Mouse (Mus musculus) lung, postnatal 25 days (tissue): ENCODE results near the gene Gm20683.
A peak's percentile ranks its signal among the peaks of the same experiment; 100 is the strongest.
"Not testable (repeated sequence)": the region's sequence is repeated elsewhere in the genome, so short reads cannot be mapped to it uniquely, and the experiment has no call there.

Experiments used
- DNase-seq: peaks from one replicate; pipeline ENCODE4 v3.0.0; 2022; ENCODE audit warnings: low spot score

Gm20683 gene

GRCm38 (mm10) chr17:25874148-25874720 is 32.7 kb upstream of the Gm20683 start:
- DNase-seq = no peak

- DNase-seq = no peak
Observed at GRCm38 (mm10) chr17:25873405-25874147, 32.0 kb upstream of the Gm20683 start.

- no peak for DNase-seq
Observed at GRCm38 (mm10) chr17:25872676-25873075, 31.1 kb upstream of the Gm20683 start.

DNA sequence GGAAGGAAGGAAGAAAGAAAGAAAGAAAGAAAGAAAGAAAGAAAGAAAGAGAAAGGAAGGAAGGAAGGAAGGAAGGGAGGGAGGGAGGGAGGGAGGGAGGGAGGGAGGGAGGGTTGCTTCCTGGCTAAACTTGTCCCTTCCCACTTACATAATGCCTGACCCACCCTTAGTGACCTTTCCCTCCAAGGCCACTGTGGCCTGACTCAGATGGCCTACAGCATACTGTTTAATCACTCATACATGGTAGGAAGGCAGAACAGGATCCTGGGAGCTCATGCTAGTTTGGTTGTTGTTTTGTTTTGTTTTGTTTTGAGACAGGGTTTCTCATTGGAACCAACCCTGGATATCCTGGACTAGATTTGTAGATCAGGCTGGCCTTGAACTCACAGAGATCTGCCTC is 30.0 kb upstream of the Gm20683 start:
- not testable (repeated sequence) for DNase-seq

DNA sequence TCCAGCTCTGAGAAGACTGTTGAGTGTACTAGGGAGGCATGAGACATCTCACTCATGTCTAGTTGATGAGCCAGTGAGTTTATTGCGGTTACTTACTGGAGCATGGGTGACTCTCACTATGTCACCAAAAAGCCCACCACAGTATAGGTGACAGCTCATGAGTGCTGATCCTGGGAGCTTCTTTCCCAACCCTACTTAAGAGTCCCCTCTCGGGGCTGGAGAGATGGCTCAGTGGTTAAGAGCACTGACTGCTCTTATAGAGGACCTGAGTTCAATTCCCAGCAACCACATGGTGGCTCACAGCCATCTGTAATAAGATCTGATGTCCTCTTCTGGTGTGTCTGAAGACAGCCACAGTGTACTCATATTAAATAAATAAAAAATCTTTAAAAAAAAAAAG is 28.4 kb upstream of the Gm20683 start:
- DNase-seq = no peak

GRCm38 (mm10) chr17:25869498-25869897 is 27.9 kb upstream of the Gm20683 start:
- DNase-seq = no peak

- peak; percentile 87 for DNase-seq
Observed at GRCm38 (mm10) chr17:25868601-25869191, 27.1 kb upstream of the Gm20683 start, which contains the start of gene Mcrip2. Gene Mcrip2, minus strand, starts transcription at chr17:25868764.

DNA sequence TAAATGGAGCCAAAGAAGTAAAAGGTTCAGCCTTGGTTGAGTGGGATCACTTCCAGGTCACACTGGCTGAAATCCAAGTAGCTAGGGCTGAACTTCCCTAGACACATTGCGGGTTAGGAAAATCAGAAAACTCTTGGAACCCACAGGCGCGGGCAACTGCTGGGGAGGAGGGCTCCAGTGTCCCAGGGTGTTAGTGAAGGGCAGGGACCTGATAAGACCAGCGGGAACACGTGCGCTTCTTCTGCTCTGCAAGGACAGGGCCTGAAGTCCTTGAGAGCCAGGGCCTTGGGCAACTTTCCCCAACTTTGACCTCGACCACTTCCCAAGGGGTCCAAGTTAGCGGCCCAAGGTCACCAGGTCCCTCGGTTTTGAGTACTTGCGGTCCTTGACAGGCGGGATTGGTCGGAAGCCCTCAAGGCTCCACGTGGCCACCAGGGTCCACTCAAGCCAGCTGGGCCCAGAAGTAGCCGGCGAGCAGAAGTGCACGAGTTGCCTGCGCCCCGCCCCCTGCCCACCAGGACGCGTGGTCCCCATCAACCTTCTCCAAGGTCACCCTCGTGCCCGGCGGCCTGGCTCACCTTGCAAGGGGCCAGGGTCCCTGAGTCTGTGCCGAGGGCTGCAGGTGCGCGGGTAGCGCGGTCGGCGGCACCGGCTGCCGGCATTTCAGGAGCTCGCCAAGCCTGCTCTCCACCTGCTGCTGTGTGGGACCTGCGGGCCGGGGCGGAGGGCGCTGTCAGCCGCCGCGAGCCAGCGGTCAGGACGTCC is 26.5 kb upstream of the Gm20683 start:
- peak; percentile 23 for DNase-seq

- no peak for DNase-seq
Observed at GRCm38 (mm10) chr17:25867509-25867835, 25.9 kb upstream of the Gm20683 start.

GRCm38 (mm10) chr17:25866172-25866571 is 24.6 kb upstream of the Gm20683 start:
- no peak for DNase-seq

- DNase-seq = no peak
Observed at GRCm38 (mm10) chr17:25865288-25865687, 23.7 kb upstream of the Gm20683 start.

- no peak for DNase-seq
Observed at GRCm38 (mm10) chr17:25864311-25864710, 22.7 kb upstream of the Gm20683 start.

- DNase-seq = no peak
Observed at GRCm38 (mm10) chr17:25863681-25864080, 22.1 kb upstream of the Gm20683 start.

DNA sequence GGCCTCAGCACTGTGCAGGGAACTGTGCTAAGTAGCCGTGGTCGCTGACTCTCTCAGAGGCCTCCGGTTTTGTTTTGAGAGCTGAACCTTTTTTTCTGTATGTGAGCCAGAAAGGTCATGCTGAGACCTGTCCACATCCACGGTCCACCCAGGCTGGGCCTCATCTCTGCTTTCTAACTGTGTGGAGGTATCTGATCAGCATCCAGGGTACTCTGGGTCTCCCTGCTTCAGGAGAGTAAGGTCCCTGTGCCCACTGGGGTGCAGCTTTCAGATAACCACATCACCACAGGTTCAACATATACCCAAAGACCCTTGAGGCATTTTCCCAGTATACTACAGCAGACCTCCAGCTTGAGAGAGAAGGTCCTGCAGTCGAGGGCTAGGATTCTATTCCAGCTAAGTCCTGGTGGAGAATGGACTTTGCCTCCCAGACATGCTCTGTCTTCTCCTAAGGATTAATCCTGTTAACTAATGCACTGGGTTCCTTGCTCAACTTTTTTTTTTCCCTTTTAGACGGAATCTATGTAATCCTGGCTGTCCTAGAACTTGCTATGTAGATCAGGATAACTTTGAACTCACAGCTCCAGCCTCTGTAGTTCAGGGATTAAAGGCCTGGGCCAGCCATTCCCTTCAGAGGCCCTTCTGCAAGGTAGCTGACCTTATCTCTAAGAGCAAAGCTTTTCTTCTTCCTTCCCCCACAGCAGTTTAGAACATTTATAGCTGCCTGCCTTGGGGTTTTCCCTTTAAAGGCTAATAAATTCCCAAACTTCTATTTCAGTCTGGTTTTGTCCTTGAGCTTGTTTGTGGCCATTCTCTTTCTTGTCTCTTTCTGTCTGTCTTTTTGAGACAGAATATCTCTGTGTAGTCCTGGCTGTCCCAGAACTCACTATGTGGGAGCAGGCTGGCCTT is 20.4 kb upstream of the Gm20683 start:
- DNase-seq = no peak

- peak; percentile 93 for DNase-seq
Observed at GRCm38 (mm10) chr17:25860832-25861703, 19.5 kb upstream of the Gm20683 start, which contains the start of gene Wdr90. Gene Wdr90, minus strand, starts transcription at chr17:25861501.

GRCm38 (mm10) chr17:25860229-25860628 is 18.7 kb upstream of the Gm20683 start:
- no peak for DNase-seq

- peak; percentile 97 for DNase-seq
Observed at GRCm38 (mm10) chr17:25844396-25844901, 2.9 kb upstream of the Gm20683 start, which contains the start of gene Rhot2. Gene Rhot2, minus strand, starts transcription at chr17:25844851.

DNA sequence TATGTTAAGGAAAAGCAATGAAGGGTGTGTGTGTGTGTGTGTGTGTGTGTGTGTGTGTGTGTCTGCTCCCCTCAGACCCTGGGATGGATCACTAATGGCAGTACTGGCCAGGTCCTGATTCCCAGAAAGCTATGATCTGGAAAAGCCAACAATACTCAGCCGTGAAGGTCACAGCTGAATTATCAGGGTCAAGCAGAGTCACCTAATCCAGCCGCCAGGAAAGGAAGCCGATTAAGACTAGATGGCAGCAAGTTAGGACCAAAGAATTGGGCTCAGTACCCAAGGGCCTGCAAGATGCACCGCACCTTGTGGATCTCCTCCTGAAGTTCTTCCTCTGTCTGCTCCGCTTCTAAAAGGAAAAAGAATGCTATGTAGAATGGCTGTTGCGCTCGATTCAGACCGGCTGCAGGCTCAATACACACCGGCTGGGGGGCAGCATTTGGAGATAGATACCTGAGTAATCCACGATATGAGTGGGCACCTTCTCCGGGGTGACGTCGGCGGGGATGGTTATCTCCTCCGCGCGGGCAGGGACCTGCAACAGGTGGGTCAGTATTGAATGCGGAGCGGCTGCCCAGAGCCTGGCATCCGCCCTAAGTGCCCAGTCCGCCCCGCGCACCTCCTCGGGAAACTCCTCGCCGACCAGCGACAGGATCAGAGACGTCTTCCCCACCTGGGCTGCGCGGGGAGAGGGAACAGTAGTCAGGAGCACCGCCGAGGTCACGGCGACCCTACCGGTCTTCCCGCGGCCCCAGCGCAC is 2.3 kb upstream of the Gm20683 start:
- DNase-seq = no peak

DNA sequence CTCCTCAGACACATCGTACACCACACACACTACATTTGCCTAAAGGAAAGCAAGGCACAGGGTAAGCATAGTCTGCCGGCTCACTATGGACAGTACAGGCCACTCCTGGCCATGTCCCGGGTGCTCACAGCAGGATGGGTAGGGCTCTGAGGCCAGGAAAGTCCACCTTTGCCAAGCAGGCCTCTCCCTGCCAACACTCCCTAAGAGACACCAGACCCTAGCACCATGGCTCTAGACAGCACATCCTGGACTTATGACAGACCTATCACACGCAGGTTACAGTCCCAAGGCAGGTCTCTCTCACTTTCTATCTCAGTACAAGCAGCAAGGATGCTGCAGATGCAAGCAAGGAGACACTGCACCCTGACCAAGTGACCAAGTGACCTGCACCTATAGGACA is 1.6 kb upstream of the Gm20683 start:
- DNase-seq = no peak

GRCm38 (mm10) chr17:25842509-25842908 is 946 bp upstream of the Gm20683 start:
- no peak for DNase-seq
